Mouse (Mus musculus) kidney, postnatal 4 days (tissue): ENCODE data around the gene Aff2.

ENCODE experiments used
- DNase-seq, 2 experiments: peaks; one replicate each; pipeline ENCODE4 v3.0.0; 2021; ENCODE audit warnings: mixed read lengths in 2 of 2

Gene Aff2

GRCm38 (mm10) chrX:69744962-69745597 lies 385.0 kb downstream of the Aff2 start:
- no peak for DNase-seq

- no peak for DNase-seq
Observed at GRCm38 (mm10) chrX:69801890-69802439, 441.9 kb downstream of the Aff2 start.

- DNase-seq = no peak
Observed at GRCm38 (mm10) chrX:69802481-69802880, 442.4 kb downstream of the Aff2 start.

GRCm38 (mm10) chrX:69811798-69812197 lies 451.7 kb downstream of the Aff2 start:
- DNase-seq = no peak

GRCm38 (mm10) chrX:69815054-69815453 lies 455.0 kb downstream of the Aff2 start:
- DNase-seq = no peak

GRCm38 (mm10) chrX:69817679-69818078 lies 457.6 kb downstream of the Aff2 start:
- DNase-seq = no peak

GRCm38 (mm10) chrX:69818188-69818587 lies 458.1 kb downstream of the Aff2 start:
- no peak for DNase-seq

- DNase-seq = no peak
Observed at GRCm38 (mm10) chrX:69867601-69868000, 507.5 kb downstream of the Aff2 start.

- DNase-seq = peak; percentile 0 to 1
Observed at GRCm38 (mm10) chrX:69891713-69892112, 531.6 kb downstream of the Aff2 start.
